Mouse (Mus musculus): ENCODE data around the gene Supt4a.
A peak's percentile ranks its signal among the peaks of the same experiment; 100 is the strongest.

The Supt4a gene

GRCm38 (mm10) chr11:87725964-87726562 lies 11.3 kb upstream of the Supt4a start:
- peak; percentile 83 for DNase-seq

GRCm38 (mm10) chr11:87727021-87727420 lies 10.3 kb upstream of the Supt4a start:
- peak; percentile 75 for DNase-seq

GRCm38 (mm10) chr11:87727471-87727870 lies 9.9 kb upstream of the Supt4a start:
- no peak for DNase-seq

DNA sequence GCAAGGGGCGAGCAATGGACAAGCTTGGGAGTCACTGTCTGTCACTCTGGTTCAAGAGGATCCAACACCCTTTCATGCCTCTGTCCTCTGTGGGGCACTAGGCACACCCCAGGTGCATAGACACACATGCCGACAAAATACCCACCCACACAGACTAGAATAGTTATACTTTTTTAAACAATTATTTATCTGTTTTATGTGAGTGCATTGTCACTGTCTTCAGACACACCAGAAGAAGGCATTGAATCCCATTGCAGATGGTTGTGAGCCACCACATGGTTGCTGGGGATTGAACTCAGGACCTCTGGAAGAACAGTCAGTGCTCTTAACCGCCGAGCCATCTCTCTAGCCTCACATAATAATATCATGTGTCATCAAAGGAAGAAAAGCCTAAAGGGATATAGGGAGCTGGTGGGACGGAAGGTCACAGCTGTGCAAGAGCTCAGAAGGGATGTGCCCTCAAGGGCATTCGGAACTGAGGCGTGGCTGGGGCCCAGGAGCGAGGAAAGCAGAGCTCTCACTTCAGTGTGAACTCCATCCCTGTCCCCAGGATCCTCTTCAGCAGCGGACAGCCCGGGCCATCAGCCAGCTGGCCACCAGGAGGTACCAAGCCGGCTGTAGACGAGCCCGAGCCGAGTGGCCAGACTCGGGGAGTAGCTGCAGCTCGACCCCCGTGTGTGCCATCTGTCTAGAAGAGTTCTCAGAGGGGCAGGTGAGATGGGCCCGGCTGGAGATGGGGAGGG lies 8.3 kb upstream of the Supt4a start:
- DNase-seq, result no peak

GRCm38 (mm10) chr11:87729593-87730185 lies 7.7 kb upstream of the Supt4a start:
- DNase-seq, result no peak

GRCm38 (mm10) chr11:87730652-87731310 lies 6.6 kb upstream of the Supt4a start:
- no peak for DNase-seq

GRCm38 (mm10) chr11:87734346-87734745 lies 3.0 kb upstream of the Supt4a start:
- peak; percentile 82 for DNase-seq

GRCm38 (mm10) chr11:87735691-87736090 lies 1.7 kb upstream of the Supt4a start:
- DNase-seq, result no peak

- peak; percentile 80 for DNase-seq
Measured at GRCm38 (mm10) chr11:87736647-87737134, 661 bp upstream of the Supt4a start.

- no peak for DNase-seq
Measured at GRCm38 (mm10) chr11:87743691-87744090, 6.3 kb downstream of the Supt4a start.

DNA sequence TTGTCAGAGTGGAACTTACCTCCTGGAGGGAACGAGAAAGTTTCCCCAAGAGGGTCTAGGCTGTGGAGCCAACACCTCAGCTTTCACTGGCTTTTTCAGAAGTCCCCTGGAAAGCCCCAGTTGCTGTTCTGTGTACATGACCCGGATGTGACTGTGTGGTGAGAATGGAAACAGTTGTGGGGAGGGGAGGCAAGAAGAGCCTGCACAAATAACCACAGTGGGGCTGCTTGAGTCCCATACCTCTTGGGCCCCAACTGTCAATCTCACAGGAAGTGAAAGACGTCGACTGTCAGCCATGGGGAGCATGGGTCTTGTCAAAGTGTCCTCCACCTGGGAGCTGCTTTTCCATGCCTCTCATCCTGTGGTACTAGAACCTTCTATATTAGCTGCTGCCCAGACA lies 7.6 kb downstream of the Supt4a start:
- DNase-seq, result peak; percentile 81

DNA sequence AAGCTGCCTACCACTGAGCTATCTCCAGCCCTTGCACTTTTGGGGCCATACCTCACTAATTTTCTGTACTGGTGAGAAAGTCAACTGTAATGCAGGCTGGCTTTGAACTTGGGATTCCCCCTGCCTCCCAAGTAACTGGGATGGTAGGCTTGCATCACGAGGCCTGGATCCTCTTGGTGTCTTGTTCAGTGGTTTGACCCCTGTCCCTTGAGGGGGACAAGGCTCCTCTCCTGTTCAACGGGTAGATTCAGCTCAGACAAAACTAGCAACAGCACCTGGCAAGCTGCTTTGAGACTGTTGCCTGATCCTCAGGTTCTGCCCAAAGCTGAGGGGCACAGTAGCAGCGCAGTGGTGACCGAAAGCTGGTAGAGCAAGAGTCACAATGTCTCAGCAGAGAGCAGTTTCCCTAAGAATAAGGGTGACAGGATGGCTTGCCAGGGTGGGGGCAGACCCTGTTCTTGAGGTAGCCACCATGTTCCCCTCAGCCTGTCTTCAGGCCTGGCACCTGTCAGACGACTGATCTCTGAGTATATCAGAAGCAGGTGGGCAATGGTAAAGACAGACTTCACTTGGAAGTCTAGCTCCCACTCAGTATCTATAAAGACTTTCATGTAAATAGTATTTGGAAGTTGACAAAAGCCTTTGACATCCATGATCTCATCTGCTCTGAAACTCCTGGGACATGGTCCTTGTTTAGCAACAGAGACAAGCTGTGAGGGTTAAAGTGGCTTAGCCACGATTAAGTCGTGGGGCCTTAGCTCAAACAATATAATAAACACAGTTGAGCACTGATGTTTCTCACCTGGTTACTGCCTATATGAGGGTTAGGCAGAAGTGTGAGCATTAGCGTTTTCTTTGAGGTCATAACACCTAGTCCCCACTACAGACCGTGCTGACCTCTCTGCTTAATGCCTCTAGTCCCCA lies 8.5 kb downstream of the Supt4a start:
- peak; percentile 54 for DNase-seq

GRCm38 (mm10) chr11:87747312-87747711 lies 10.0 kb downstream of the Supt4a start:
- no peak for DNase-seq

DNA sequence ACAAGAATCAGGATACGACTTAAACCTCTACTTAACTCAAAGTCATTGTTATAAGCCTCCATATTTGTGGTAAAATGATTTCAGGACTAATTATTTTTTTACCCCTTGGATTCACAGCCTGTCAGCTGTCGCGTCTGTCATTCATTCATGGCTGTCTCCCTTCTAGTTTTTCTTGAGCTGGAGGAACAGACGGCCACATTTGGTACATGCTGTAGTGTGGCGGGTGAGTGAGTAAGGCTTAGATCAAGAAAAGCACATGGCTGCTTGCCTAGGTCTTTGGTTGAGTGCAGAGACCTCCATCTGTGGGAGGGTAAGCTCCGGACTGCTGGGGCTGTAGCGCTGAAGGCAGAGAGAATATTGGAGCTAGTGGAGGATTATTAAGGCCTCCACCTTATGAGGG lies 10.4 kb downstream of the Supt4a start:
- no peak for DNase-seq

GRCm38 (mm10) chr11:87748132-87749119 lies 11.1 kb downstream of the Supt4a start:
- DNase-seq, result peak; percentile 92

GRCm38 (mm10) chr11:87749192-87750042 lies 12.1 kb downstream of the Supt4a start:
- DNase-seq, result peak; percentile 93

GRCm38 (mm10) chr11:87750043-87750421 lies 12.7 kb downstream of the Supt4a start:
- peak; percentile 64 for DNase-seq

DNA sequence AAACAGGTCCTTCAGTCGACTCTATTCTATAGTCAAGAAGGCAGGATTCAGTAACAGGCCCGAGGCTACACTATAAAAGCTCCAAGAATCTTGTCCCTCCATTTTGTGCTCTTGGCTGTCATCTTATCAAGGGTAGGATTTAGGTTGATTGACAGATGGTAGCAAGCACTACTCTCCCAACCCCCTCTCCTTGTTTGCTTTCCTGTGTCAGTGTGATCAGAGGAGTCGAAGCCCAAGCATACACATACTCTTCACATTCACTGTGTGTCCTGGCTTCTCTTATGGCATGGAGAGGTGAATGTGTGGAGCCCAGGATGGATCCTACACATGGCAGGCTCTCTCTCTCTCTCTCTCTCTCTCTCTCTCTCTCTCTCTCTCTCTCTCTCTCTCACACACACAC lies 13.2 kb downstream of the Supt4a start:
- DNase-seq, result peak; percentile 74

DNA sequence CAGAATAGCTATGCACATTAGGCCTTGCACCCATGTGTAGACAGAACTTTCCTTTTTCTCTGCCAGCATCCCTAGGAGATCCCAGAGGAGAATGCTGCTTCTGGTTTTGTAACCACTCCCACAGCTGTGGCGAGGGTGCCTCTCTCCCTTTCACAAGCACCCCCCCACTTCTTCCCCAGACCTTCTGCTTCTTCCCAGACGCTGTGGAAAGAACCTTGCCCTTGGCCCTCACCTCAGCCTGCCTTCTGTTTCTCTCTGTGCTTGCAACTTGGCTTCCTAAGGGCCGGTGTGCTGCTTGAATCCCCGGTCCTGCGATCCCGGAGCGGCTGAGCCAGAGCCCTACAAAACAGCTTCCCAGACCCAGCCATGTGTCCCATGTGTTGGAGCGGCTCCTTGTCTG lies 13.7 kb downstream of the Supt4a start:
- DNase-seq, result peak; percentile 74

GRCm38 (mm10) chr11:87751491-87751966 lies 14.2 kb downstream of the Supt4a start:
- DNase-seq, result peak; percentile 86
